Mouse (Mus musculus) limb, embryonic 12.5 days (tissue): Measurements from ENCODE around the gene Plekha7. TPM values are rescaled to one million over a fixed set of nuclear protein-coding genes. Genes with fewer than 3 reads are reported as not detected.

Experiments
- ATAC-seq: fragments of 200-750 bp; cut with Nextera tagmentation; 2 replicates; pipeline ENCODE4 v1.8.0; 2017; ENCODE audit warnings: low read depth, moderate TSS enrichment; ENCODE audit not compliant: insufficient number of reproducible peaks, insufficient read depth, low FRiP score, low TSS enrichment
- H3K27ac ChIP-seq: fragments of 300-500 bp; sonication (generic); 2 replicates; pipeline ENCODE4 v1.5.1; 2016; ENCODE audit warnings: mild to moderate bottlenecking, moderate library complexity
- H3K27me3 ChIP-seq: fragments of 300-500 bp; sonication (generic); 2 replicates; pipeline ENCODE4 v1.6.1; 2016; ENCODE audit warnings: mild to moderate bottlenecking, moderate library complexity
- H3K36me3 ChIP-seq: fragments of 300-500 bp; sonication (generic); 2 replicates; pipeline ENCODE4 v1.6.1; 2016; ENCODE audit warnings: mild to moderate bottlenecking, moderate library complexity
- H3K4me1 ChIP-seq: fragments of 300-500 bp; sonication (generic); replicated peaks from 2 replicates; pipeline ENCODE4 v1.6.1; 2016
- H3K4me2 ChIP-seq: fragments of 300-500 bp; sonication (generic); 2 replicates; pipeline ENCODE4 v1.6.1; 2016; ENCODE audit warnings: mild to moderate bottlenecking, moderate library complexity
- H3K4me3 ChIP-seq: fragments of 300-500 bp; sonication (generic); replicated peaks from 2 replicates; pipeline ENCODE4 v1.5.1; 2016; ENCODE audit warnings: mild to moderate bottlenecking
- H3K9ac ChIP-seq: fragments of 300-500 bp; sonication (generic); replicated peaks from 2 replicates; pipeline ENCODE4 v1.6.1; 2016; ENCODE audit warnings: mild to moderate bottlenecking, moderate library complexity
- H3K9me3 ChIP-seq: fragments of 300-500 bp; sonication (generic); 2 replicates; pipeline ENCODE4 v1.6.1; 2016; ENCODE audit warnings: mild to moderate bottlenecking, moderate library complexity
- WGBS: fragments of 180-500 bp; shearing (Covaris S2); methylation state at CpG from one replicate; pipeline ENCODE4 v1.1.7; 2016; 5-methylcytosine and 5-hydroxymethylcytosine counted together
- polyA plus RNA-seq: library from polyadenylated mRNA; unstranded; fragments of >200 nt; fragmentation: Nextera tagmentation; extraction: Ambion mirVana; gene quantifications from 2 replicates; pipeline ENCODE4 v1.2.1, GENCODE M21; 2016

Plekha7 gene
- polyA plus RNA-seq, 1 experiment from 2014 or later: 8.6 TPM

- no peaks in the 10 kb centered on the region for H3K27me3 ChIP-seq
- H3K4me3 ChIP-seq: no peak overlapping the region
- H3K27ac ChIP-seq: no peak overlapping the region
- H3K4me2 ChIP-seq: no peak overlapping the region
- H3K4me1 ChIP-seq: peaks cover 17% of the 10 kb centered on the region
- no peaks in the 10 kb centered on the region for H3K9me3 ChIP-seq
- no peaks in the 10 kb centered on the region for H3K36me3 ChIP-seq
- WGBS: 54% methylated on average over 12 of the region's 12 CpGs
- no peak for ATAC-seq
- no peak overlapping the region for H3K9ac ChIP-seq
Measured at GRCm38 (mm10) chr7:116124057-116124456, 184.1 kb downstream of the Plekha7 start.

DNA sequence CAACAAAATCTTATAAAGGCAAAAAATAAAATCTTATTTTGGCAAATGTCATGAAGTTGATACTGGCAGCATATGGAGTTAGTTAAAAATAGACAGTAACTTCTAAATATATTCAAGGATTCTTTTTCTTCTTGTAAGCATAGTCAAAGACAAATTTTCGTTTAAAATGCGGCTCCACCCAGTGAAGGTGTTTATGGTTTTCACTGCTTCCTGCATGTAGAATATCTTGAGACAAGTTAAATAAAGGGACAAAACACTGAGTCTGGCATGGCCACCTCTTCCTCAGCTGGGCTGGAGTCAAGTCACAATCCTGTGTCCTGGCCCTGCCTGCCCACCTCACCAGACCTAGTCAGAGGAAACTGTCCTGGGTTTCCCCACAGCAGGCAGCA lies 184.6 kb downstream of the Plekha7 start:
- Histone ChIP-seq H3K27me3 (no peaks in the 10 kb centered on the region), H3K4me2 (no peak overlapping the region), H3K27ac (no peak overlapping the region), H3K9ac (no peak overlapping the region), H3K4me1 (peaks cover 17% of the 10 kb centered on the region), H3K4me3 (no peak overlapping the region), H3K9me3 (no peaks in the 10 kb centered on the region), H3K36me3 (no peaks in the 10 kb centered on the region)
- ATAC-seq: no peak
- WGBS: 75% methylated on average over 2 of the region's 2 CpGs

- no peaks in the 10 kb centered on the region for H3K36me3 ChIP-seq
- no peaks in the 10 kb centered on the region for H3K9me3 ChIP-seq
- H3K4me3 ChIP-seq: no peak overlapping the region
- no peak for ATAC-seq
- no peak overlapping the region for H3K9ac ChIP-seq
- H3K27me3 ChIP-seq: no peaks in the 10 kb centered on the region
- H3K4me2 ChIP-seq: no peak overlapping the region
- H3K4me1 ChIP-seq: peaks cover 17% of the 10 kb centered on the region
- H3K27ac ChIP-seq: no peak overlapping the region
- 78% methylated on average over 13 of the region's 13 CpGs for WGBS
Measured at GRCm38 (mm10) chr7:116122981-116123596, 185.1 kb downstream of the Plekha7 start.

- ATAC-seq: no peak
Measured at GRCm38 (mm10) chr7:116121202-116121601, 187.0 kb downstream of the Plekha7 start.

GRCm38 (mm10) chr7:116120737-116121136 lies 187.4 kb downstream of the Plekha7 start:
- H3K27me3 ChIP-seq: no peaks in the 10 kb centered on the region
- no peak overlapping the region for H3K4me2 ChIP-seq
- ATAC-seq: no peak
- no peaks in the 10 kb centered on the region for H3K36me3 ChIP-seq
- no peak overlapping the region for H3K4me3 ChIP-seq
- no peak overlapping the region for H3K27ac ChIP-seq
- H3K9ac ChIP-seq: no peak overlapping the region
- 91% methylated on average over 4 of the region's 4 CpGs for WGBS
- H3K9me3 ChIP-seq: no peaks in the 10 kb centered on the region
- H3K4me1 ChIP-seq: peaks cover 17% of the 10 kb centered on the region

More at GRCm38 (mm10) chr7:116121202-116121601, 187.0 kb downstream of the Plekha7 start:
- Histone ChIP-seq H3K9ac (no peak overlapping the region), H3K4me1 (peaks cover 17% of the 10 kb centered on the region), H3K27me3 (no peaks in the 10 kb centered on the region), H3K9me3 (no peaks in the 10 kb centered on the region), H3K4me3 (no peak overlapping the region), H3K4me2 (no peak overlapping the region), H3K36me3 (no peaks in the 10 kb centered on the region), H3K27ac (no peak overlapping the region)
- WGBS: 81% methylated on average over 11 of the region's 11 CpGs

DNA sequence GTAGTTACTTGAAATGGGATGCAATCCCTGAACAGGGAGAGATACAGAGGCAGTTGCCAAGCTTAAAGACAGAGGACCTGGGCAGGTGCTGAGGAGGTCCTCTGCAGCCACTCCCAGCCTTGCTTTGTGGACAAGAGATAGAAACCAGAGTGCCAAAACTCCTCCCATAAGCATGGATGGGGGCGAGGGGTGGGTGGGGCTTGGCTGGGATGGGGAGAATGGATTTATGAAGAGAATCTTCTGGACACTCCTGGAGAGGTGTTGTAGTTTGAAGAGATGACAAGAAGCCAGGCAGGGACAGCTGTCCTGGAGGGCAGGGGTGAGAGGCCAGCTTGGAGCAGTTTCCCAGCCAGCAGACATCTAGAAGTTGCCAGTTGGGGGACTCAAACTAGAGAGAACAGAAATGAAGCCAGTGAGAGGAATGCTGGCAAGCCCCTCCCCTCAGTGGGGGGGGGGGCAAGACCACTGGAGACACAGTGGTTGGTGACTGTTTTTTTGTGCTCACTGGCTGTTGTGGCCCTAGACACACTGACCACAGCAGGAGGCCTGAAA lies 188.8 kb downstream of the Plekha7 start:
- Histone ChIP-seq H3K4me3 (no peak overlapping the region), H3K9me3 (no peaks in the 10 kb centered on the region), H3K4me2 (no peak overlapping the region), H3K27ac (no peak overlapping the region), H3K36me3 (no peaks in the 10 kb centered on the region), H3K27me3 (no peaks in the 10 kb centered on the region), H3K4me1 (peaks cover 11% of the 10 kb centered on the region), H3K9ac (no peak overlapping the region)
- 76% methylated on average over 1 of the region's 1 CpGs for WGBS
- no peak for ATAC-seq

GRCm38 (mm10) chr7:116115991-116116390 lies 192.2 kb downstream of the Plekha7 start:
- 83% methylated on average over 2 of the region's 2 CpGs for WGBS
- ATAC-seq: no peak

GRCm38 (mm10) chr7:116115216-116115930 lies 192.8 kb downstream of the Plekha7 start:
- no peak overlapping the region for H3K27ac ChIP-seq
- H3K27me3 ChIP-seq: no peaks in the 10 kb centered on the region
- ATAC-seq: no peak
- no peaks in the 10 kb centered on the region for H3K4me1 ChIP-seq
- no peaks in the 10 kb centered on the region for H3K36me3 ChIP-seq
- no peak overlapping the region for H3K9ac ChIP-seq
- no peak overlapping the region for H3K4me2 ChIP-seq
- WGBS: 39% methylated on average over 12 of the region's 12 CpGs
- no peak overlapping the region for H3K4me3 ChIP-seq
- no peaks in the 10 kb centered on the region for H3K9me3 ChIP-seq

More at GRCm38 (mm10) chr7:116115991-116116390, 192.2 kb downstream of the Plekha7 start:
- Histone ChIP-seq H3K4me3 (no peak overlapping the region), H3K27me3 (no peaks in the 10 kb centered on the region), H3K4me2 (no peak overlapping the region), H3K4me1 (no peaks in the 10 kb centered on the region), H3K27ac (no peak overlapping the region), H3K36me3 (no peaks in the 10 kb centered on the region), H3K9ac (no peak overlapping the region), H3K9me3 (no peaks in the 10 kb centered on the region)

GRCm38 (mm10) chr7:116111546-116111945 lies 196.6 kb downstream of the Plekha7 start:
- H3K27ac ChIP-seq: no peak overlapping the region
- no peaks in the 10 kb centered on the region for H3K9me3 ChIP-seq
- H3K36me3 ChIP-seq: peaks cover 14% of the 10 kb centered on the region
- 90% methylated on average over 6 of the region's 6 CpGs for WGBS
- H3K4me3 ChIP-seq: no peak overlapping the region
- H3K9ac ChIP-seq: no peak overlapping the region
- no peak overlapping the region for H3K4me2 ChIP-seq
- no peaks in the 10 kb centered on the region for H3K4me1 ChIP-seq
- H3K27me3 ChIP-seq: no peaks in the 10 kb centered on the region
- no peak for ATAC-seq

DNA sequence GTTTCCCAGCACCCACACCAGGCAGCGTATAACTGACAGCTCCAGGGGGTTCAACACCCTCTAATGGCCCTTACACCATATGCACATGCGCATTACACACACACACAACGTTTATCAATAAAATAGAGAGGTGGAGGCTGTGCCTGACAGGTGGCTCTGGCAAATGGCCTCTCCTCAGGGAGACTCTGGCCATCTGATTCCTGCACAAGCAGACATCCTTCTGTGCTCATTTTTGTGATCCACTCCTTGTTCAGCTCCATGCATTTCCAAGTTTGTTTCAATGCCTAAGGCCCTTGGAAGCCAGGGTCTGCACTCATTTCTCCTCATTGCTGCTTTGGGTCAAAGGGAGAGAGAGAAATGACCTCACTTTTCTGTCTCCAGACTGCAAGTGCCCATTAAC lies 197.5 kb downstream of the Plekha7 start:
- Histone ChIP-seq H3K27ac (no peak overlapping the region), H3K4me2 (no peak overlapping the region), H3K36me3 (peaks cover 23% of the 10 kb centered on the region), H3K4me3 (no peak overlapping the region), H3K9me3 (no peaks in the 10 kb centered on the region), H3K27me3 (no peaks in the 10 kb centered on the region), H3K4me1 (no peaks in the 10 kb centered on the region), H3K9ac (no peak overlapping the region)
- no peak for ATAC-seq
- 74% methylated on average over 3 of the region's 3 CpGs for WGBS

GRCm38 (mm10) chr7:116103091-116103490 lies 205.1 kb downstream of the Plekha7 start:
- no peaks in the 10 kb centered on the region for H3K27me3 ChIP-seq
- H3K4me2 ChIP-seq: no peak overlapping the region
- peaks cover 79% of the 10 kb centered on the region for H3K36me3 ChIP-seq
- ATAC-seq: no peak
- no peak overlapping the region for H3K4me3 ChIP-seq
- no peak overlapping the region for H3K27ac ChIP-seq
- no peaks in the 10 kb centered on the region for H3K4me1 ChIP-seq
- no peak overlapping the region for H3K9ac ChIP-seq
- 93% methylated on average over 9 of the region's 9 CpGs for WGBS
- H3K9me3 ChIP-seq: no peaks in the 10 kb centered on the region
